In the genomic region with DNA sequence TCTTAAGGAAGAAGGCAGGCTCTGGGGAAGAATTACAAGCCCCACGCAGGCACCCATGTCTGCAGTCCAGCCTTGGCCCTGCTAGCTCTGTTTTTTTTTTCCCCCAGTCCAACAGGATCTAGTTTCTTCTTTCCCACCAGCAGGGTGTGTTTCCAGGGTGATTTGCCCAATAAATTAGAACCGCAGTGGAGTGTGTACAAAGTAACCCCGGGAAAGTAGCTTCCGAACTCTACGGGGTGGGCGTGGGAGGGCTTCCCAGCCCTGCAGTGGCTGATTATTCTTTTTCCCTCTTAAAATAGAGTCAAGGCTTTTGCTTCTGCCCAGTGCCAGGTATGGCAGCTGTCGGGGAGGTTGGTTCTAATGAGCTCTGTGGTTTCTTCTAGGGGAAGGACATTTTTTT, we compare ENCODE assay signal across 10 mouse cellular contexts. TPM values are rescaled to one million over a fixed set of nuclear protein-coding genes. Genes with fewer than 3 reads are reported as not detected.
A peak's percentile ranks its signal among the peaks of the same experiment; 100 is the strongest.
DNase-seq lines count a peak whose midpoint lies in the region; ATAC-seq and TF ChIP-seq lines count a peak whose summit lies in the region.
"Had no signal": no experiment of that assay in that cellular context is flagged by ENCODE, and none has a peak within 500 bp of the region (broad histone marks: within the 10 kb centered on the region; RNA-seq: fewer than 3 reads in every experiment).

No protein-coding gene starts in this region.

- H3K27me3 ChIP-seq in heart, embryonic 13.5 days (replicated peaks), result no peaks in the 10 kb centered on the region
- no peaks in the 10 kb centered on the region for H3K27me3 ChIP-seq in hindbrain, embryonic 13.5 days
- no peaks in the 10 kb centered on the region for H3K27me3 ChIP-seq in midbrain, embryonic 15.5 days (replicated peaks)

- H3K27ac ChIP-seq in heart, embryonic 13.5 days (replicated peaks), result peak overlapping the region; percentile 42; the same call in 1 of the 2 replicates
- peak overlapping the region; percentile 79 for H3K27ac ChIP-seq in hindbrain, embryonic 13.5 days
- H3K27ac ChIP-seq in midbrain, embryonic 15.5 days, result peak overlapping the region; percentile 73
- H3K27ac ChIP-seq in gastrocnemius, adult 2 months, result no peak overlapping the region

- no peaks in the 10 kb centered on the region for H3K9me3 ChIP-seq in heart, embryonic 13.5 days
- no peaks in the 10 kb centered on the region for H3K9me3 ChIP-seq in hindbrain, embryonic 13.5 days
- H3K9me3 ChIP-seq in midbrain, embryonic 15.5 days, result no peaks in the 10 kb centered on the region

- intact Hi-C loops in heart, postnatal 14 days (cut with DNase I), result no loop called here
- intact Hi-C loops in gastrocnemius, adult 2 months (cut with DNase I), result no loop called here

- H3K4me3 ChIP-seq in heart, embryonic 13.5 days, result no peak overlapping the region
- H3K4me3 ChIP-seq in hindbrain, embryonic 13.5 days, result no peak overlapping the region
- no peak overlapping the region for H3K4me3 ChIP-seq in midbrain, embryonic 15.5 days
- H3K4me3 ChIP-seq in gastrocnemius, adult 2 months, result no peak overlapping the region

- H3K4me1 ChIP-seq in heart, embryonic 13.5 days, result peaks cover 78% of the 10 kb centered on the region
- peaks cover 78% of the 10 kb centered on the region for H3K4me1 ChIP-seq in hindbrain, embryonic 13.5 days (replicated peaks)
- H3K4me1 ChIP-seq in midbrain, embryonic 15.5 days, result peaks cover 62% of the 10 kb centered on the region

- DNase-seq in heart, postnatal 14 days, result no peak
- DNase-seq in embryo, embryonic 9.5 days (ENCODE audit: extremely low spot score), result peak; percentile 28
- DNase-seq in gastrocnemius, adult 2 months, result no peak
- DNase-seq in spleen, postnatal 4 days (ENCODE audit: low spot score in 2 of 2), result no peak
- no peak for DNase-seq in urinary bladder, postnatal 14 days (ENCODE audit: low spot score)
- DNase-seq: cerebellum, adult 11 months; gastrocnemius, postnatal 36 days had no signal

- H3K4me2 ChIP-seq in heart, embryonic 13.5 days, result no peak overlapping the region
- H3K4me2 ChIP-seq in hindbrain, embryonic 13.5 days, result peak overlapping the region; percentile 26
- 0 out of 2 replicates have a peak overlapping the region, but pooled peaks have one; percentile 9 for H3K4me2 ChIP-seq in midbrain, embryonic 15.5 days

- no peak for ATAC-seq in heart, embryonic 13.5 days (ENCODE audit: extremely low read depth, insufficient number of reproducible peaks, low FRiP score, low TSS enrichment)
- ATAC-seq in hindbrain, embryonic 13.5 days (ENCODE audit: low FRiP score), result no peak
- ATAC-seq in midbrain, embryonic 15.5 days (replicated peaks), result 0 out of 2 replicates have a peak, but pooled peaks have one; percentile 28

- peaks cover 11% of the 10 kb centered on the region; the same call in 1 of the 2 replicates for H3K36me3 ChIP-seq in heart, embryonic 13.5 days
- H3K36me3 ChIP-seq in hindbrain, embryonic 13.5 days, result 0 out of 2 replicates have a peak, but pooled peaks cover 4% of the 10 kb centered on the region
- H3K36me3 ChIP-seq in midbrain, embryonic 15.5 days (replicated peaks), result no peaks in the 10 kb centered on the region

- H3K9ac ChIP-seq in heart, embryonic 13.5 days, result peak overlapping the region; percentile 56; the same call in 1 of the 2 replicates
- no peak overlapping the region for H3K9ac ChIP-seq in hindbrain, embryonic 13.5 days
- H3K9ac ChIP-seq in midbrain, embryonic 15.5 days, result no peak overlapping the region

- no peak for TF ChIP-seq CTCF in gastrocnemius, adult 2 months (IDR thresholded peaks at IDR 0.05)

- WGBS in heart, embryonic 13.5 days, result 45% methylated on average over 7 of the region's 7 CpGs
- WGBS in hindbrain, embryonic 13.5 days, result 14% methylated on average over 7 of the region's 7 CpGs
- WGBS in midbrain, embryonic 15.5 days, result 12% methylated on average over 7 of the region's 7 CpGs

RNA-seq across cellular contexts. Expression of gene Hunk, which starts 35.3 kb away (rescaled TPM):
- 9.5 and 10.6 TPM in 2 replicates for polyA plus RNA-seq in heart, embryonic 13.5 days (2015; fragmentation: Nextera tagmentation; extraction: Ambion mirVana)
- total RNA-seq in heart, postnatal 14 days (2021), result 1 to 10 TPM; 2.0 to 2.3 TPM
- 7.3 and 7.8 TPM in 2 replicates for polyA plus RNA-seq in hindbrain, embryonic 13.5 days (2015; fragmentation: Nextera tagmentation; extraction: Ambion mirVana)
- polyA plus RNA-seq in midbrain, embryonic 15.5 days (2015; fragmentation: Nextera tagmentation; extraction: Ambion mirVana), result 7.3 TPM in 2 replicates
- total RNA-seq in gastrocnemius, adult 2 months (2021), result under 1 TPM; 0.46 to 0.53 TPM
